Mouse (Mus musculus): Measurements from ENCODE around the gene Mkln1.

GRCm38 (mm10) chr6:31523657-31524056 is 125.1 kb downstream of the Mkln1 start:
- TF ChIP-seq CTCF (IDR thresholded peaks at IDR 0.05; ENCODE audit: extremely low read depth, insufficient read depth, insufficient read length, insufficient replicate concordance) (no peak), POLR2A (IDR thresholded peaks at IDR 0.05; ENCODE audit: low read depth, low read length) (no peak)

All from spleen, adult 2 months (tissue).